Mouse (Mus musculus): ENCODE measurements around the gene Ccdc62.

Gene Ccdc62

DNA sequence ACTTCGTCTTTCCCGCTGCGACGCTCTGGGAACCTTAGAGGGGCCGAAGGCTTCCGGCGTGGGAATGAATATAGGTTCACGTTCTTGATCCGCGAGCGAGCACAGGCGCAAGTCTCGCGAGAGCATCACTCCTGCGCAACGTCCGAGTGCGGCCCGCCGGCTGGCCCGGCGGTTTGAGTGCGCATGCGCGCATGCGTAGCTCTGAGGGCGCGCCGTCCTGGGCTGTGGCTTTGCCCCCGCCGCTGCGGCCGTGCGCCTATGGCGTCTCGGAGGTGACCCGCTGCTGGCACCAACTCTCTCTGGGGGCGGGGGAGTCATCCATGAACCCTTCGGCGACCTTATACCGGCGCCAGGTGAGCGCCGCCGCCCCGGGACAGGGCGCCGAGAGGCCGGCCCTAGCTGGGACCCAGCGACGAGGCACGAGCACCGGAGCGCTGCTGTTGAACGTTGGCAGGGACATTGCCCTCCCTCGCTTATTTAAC is at the start of gene Ccdc62:
Gene Ccdc62, plus strand, starts transcription at position 172 of the 482 bp plus-strand sequence.
- peak; percentile 94 to 98 for DNase-seq (ENCODE audit: low spot score in 2 of 2)

DNA sequence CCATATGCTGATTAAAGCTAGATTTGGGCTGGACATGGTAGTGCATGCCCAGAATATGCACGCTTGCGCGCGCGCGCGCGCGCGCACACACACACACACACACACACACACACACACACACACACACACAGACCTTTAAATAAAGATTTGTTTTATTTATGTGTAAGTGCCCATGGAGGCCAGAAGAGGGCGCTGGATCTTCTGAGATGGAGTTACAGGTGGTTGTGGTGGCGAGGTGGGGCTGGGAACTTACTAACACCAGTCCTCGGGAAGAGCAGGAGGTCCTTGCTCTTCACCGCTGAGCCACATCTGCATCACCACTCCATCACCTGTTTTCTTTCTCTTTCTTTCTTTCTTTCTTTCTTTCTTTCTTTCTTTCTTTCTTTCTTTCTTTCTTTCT is 49.7 kb upstream of the Ccdc62 start:
- DNase-seq (ENCODE audit: low spot score in 2 of 2) = peak in 1 of 2 experiments; percentile 52

DNA sequence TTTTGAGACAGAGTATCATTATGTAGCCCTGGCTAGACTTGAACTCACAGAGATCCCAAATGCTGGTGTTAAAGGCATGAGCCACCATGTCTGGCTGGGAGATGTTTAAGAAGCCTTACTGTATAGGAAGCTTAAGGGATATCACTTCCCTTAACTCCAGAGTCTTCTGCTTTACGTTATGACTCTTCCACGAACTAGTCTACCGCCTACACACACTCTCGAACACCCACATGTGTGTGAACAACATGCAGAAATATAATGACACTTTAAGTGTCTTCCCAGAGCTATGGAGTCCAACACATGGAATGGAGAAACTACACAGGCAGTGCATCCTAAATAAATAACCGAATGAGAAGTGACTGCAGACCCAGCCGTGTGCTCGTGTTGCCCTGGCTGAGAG is 46.6 kb upstream of the Ccdc62 start:
- no peak for DNase-seq (ENCODE audit: low spot score in 2 of 2)

DNA sequence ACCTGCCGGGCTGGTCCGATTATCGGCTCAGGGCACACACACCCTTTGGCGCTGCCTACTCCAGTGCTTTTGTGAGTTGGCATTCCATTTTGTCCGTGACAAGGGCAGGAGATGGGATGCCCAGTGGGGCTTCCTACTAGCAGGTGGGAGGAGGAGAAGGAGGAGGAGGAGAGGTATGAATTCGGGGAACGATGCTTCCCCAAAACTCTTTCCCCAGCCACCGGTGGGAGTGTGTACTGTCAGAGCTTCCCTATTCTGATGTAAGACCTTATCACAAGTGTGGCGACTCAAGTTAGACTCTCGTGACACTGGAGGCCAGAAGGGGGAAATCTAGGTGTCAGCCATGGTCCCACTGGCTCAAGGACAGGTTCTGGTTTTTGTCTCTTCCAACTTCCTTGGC is 46.1 kb upstream of the Ccdc62 start:
- no peak for DNase-seq (ENCODE audit: low spot score in 2 of 2)

DNA sequence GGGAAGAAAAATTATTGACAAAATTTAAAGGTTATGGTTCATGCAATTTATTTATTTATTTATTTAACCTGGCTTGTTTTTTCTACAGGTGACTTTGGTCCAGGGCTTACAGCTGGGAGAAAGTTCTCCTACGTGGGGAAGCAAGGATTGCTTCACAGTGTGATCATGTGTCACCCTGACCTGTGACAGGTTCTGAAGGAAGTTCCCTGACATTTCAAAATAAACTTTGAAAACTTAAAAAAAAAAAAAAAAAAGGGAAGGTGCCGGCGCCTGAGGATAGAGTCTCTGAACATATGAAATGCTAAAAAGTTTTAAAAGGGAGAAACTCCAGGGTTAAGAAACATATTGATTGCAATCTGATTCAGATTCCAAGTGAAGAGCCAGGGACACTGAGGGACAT is 44.1 kb upstream of the Ccdc62 start:
- no peak for DNase-seq (ENCODE audit: low spot score in 2 of 2)

DNA sequence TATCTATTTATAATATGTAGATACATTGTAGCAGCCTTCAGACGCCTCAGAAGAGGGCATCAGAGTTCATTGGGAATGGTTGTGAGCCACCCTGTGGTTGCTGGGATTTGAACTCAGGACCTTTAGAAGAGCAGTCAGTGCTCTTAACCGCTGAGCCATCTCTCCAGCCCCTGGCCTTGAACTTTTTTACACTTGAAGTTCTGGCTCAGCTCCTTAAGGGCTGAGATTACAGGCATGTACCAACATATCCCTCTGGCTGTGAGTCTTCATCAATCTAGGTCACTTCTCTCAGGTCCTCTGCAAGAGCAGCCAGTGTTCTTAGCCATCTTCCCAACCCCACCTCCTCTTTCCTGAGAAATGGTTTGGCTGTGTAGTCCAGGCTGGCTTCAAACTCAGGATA is 40.2 kb upstream of the Ccdc62 start:
- no peak for DNase-seq (ENCODE audit: low spot score in 2 of 2)

DNA sequence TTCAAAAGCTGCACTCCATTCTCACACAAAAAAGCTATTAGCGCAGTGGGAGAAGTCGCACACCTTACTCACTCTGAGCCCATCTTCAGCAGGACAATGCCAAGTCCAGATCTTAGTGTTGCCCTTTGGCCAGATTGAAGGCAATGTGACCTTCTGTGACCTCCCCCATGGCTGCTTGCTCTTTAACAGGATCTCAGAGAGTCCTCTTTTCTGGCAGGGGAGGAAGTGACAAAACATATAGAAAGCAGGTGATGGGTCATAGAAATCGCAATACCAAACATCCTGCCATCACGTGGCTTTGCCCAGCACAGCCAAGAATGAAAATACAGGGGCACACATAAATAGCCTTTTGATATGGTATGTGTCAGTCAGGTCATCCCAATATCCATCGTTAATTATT is 39.5 kb upstream of the Ccdc62 start:
- no peak for DNase-seq (ENCODE audit: low spot score in 2 of 2)

DNA sequence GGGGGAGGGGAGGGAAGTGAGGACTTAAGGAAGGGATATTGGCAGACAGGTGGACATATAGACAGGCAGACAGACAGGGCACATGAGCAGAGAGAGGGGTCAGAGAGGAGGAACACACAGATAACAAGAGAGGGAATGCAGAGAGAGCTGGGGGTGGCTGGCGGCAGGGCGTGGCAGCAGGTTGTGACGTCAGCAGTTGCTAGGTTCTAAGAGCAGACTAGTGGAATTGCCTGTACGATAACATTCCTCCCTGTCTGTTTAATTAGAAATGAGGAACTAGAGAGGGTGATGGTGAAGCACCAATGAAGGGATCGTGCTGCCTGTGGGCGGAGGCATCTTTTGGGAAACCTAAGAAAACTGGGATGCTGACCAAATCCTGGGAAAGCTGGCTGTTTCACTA is 38.8 kb upstream of the Ccdc62 start:
- peak; percentile 56 to 79 for DNase-seq (ENCODE audit: low spot score in 2 of 2)

- DNase-seq (ENCODE audit: low spot score in 2 of 2) = no peak
These were observed 37.0 kb upstream of the Ccdc62 start for GRCm38 (mm10) chr5:123893520-123893919.

- no peak for DNase-seq (ENCODE audit: low spot score in 2 of 2)
These were observed 34.1 kb upstream of the Ccdc62 start for GRCm38 (mm10) chr5:123896395-123896794.

GRCm38 (mm10) chr5:123897352-123897751 is 33.1 kb upstream of the Ccdc62 start:
- DNase-seq (ENCODE audit: low spot score in 2 of 2) = no peak

DNA sequence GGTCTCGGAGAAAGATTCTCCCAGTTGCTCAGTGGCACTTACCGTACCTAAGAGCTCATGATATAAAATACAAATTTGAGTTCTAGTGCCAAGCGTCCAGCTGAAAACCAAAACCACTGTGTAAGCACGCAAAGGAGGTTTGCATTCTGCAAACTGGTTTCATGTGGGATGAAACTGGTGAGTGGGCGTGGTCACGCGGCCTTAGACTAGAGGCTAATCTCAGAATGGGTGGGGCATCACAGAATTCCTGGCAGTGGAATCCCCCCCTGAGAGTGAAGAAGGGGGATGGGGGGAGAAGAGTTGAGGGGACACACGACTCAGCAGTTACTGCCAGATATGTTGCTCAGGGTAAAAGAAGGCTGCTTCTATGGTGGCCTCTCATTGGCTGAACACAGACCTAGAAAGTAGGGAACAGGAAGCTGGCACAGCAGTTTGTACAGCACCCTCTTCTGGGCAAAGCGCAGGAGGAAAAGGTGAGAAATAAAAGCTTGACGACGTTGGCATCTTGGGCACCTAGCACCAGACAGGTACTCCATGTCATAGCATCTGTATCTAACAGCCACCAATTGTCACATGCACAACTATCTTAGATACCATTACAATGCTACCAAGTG is 26.3 kb upstream of the Ccdc62 start:
- no peak for DNase-seq (ENCODE audit: low spot score in 2 of 2)

- DNase-seq (ENCODE audit: low spot score in 2 of 2) = no peak
These were observed 24.1 kb upstream of the Ccdc62 start for GRCm38 (mm10) chr5:123906146-123906975.

DNA sequence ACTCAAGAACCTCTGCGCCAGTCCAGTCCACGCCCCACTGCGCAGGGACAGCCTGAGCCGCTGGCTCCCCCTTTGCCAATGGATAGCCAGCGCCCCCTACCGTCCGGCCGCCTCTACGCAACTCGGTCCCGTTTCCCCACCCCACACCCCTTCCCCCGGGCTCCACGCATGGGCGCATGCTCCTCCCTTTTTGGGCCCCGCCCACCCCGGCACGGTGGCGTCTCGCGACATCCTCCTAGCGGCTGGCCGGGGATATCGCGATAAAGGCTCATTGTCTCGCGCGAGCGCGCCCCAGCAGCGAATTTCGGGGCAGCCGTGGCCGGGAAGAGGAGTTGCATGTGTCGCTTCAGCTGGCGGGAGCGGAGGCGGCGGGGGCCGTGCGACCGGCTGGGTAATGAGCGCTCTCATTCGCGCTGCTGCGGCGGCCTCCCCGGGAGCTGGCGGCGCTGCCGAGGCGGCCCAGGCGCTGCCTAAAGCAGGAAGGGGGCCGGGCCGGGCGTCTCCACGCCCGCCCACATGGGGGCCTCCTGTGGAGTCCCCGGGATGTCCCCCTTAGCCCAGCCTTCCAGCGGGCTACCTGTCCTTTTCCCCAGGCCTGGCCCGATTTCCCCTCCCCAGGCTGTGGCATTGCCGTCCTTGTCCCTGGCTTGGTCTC is 23.4 kb upstream of the Ccdc62 start, which contains the start of gene Denr:
Gene Denr, plus strand, starts transcription at position 200 of the 655 bp plus-strand sequence.
- DNase-seq (ENCODE audit: low spot score in 2 of 2) = peak; percentile 100

GRCm38 (mm10) chr5:123907631-123907977 is 22.9 kb upstream of the Ccdc62 start:
- no peak for DNase-seq (ENCODE audit: low spot score in 2 of 2)

- DNase-seq (ENCODE audit: low spot score in 2 of 2) = no peak
These were observed 15.6 kb upstream of the Ccdc62 start for GRCm38 (mm10) chr5:123914852-123915251.

DNA sequence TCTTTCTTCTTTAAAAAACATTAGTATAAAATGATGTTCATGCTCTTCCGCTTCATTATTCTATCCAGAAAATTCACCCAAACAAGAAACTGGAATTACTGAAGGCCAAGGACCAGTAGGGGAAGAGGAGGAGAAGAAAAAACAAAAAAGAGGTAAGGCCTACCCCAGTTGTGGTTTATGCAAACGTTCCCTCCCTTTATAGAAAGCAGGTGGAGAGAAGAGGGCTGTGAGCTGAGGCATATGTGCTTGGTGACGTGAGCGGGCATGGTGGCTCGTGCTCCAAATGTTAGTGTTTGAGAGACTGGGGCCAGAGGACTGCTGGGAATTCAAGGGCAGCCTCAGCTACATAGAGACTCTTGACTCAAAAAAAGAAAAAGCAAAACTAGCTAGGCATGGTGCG is 8.4 kb upstream of the Ccdc62 start:
- DNase-seq (ENCODE audit: low spot score in 2 of 2) = no peak

DNA sequence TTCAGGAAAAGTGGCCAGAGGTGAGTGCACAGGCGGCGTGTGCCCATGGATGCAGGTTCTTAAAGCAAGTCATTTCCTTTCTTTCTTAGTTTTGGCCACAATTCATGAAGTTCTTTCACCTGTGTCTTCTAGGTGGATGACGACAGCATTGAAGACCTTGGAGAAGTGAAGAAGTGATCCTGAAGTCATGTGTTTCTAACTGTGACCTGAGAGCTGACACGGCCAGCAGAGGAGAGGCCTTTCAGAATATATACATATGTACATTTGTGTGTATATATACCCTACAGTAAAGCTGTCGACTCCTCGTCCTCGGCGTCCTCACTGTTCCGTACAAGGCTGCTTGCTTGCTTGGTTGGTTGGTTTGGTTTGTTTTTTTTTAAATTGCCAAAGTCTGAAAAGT is 3.4 kb upstream of the Ccdc62 start, which contains the start of gene Gm43518:
Gene Gm43518, plus strand, starts transcription at position 301 of the 400 bp plus-strand sequence.
- DNase-seq (ENCODE audit: low spot score in 2 of 2) = no peak

DNA sequence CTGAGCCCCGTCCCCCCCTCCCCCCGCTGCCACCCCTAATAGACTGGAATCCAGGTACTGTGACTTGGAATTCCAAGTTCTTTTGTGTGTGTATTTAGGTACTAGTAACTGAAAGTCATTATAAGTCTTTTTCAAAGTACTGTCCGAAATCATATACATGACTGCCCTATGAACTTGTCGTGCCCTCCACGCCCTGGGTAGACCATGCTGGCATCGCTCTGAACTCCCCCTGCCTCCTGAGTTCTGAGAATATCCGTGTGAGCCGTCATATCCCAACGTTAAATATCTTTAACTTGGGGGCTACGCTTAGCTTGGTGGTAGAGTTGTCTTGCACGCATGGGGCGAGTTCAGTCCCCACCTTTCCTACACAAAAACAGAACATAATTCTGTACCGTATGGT is 652 bp downstream of the Ccdc62 start:
- no peak for DNase-seq (ENCODE audit: low spot score in 2 of 2)

DNA sequence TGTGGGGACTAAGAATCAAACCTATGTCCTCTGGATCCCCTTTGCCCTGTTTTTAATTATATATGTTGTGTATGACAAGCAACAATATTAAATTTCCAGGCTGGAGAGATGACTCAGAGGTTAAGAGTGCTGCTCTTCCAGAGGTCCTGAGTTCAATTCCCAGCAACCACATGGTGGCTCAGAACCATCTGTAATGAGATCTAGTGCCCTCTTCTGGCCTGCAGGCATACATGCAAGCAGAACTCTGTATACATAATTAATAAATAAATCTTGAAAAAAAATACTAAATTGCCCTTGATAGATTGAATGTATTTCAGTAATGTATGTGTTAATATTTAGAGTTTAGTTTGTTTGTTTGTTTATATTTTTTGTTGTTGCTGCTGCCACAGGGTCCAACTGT is 2.4 kb downstream of the Ccdc62 start:
- DNase-seq (ENCODE audit: low spot score in 2 of 2) = no peak

- DNase-seq (ENCODE audit: low spot score in 2 of 2) = no peak
These were observed 3.1 kb downstream of the Ccdc62 start for GRCm38 (mm10) chr5:123933556-123933955.

- DNase-seq (ENCODE audit: low spot score in 2 of 2) = peak; percentile 31 to 61
These were observed 3.6 kb downstream of the Ccdc62 start for GRCm38 (mm10) chr5:123933957-123934591.

Data from spleen, postnatal 4 days (tissue).